Mouse (Mus musculus): ENCODE results near the gene Kcnq2. TPM values are rescaled to one million over a fixed set of nuclear protein-coding genes. Genes with fewer than 3 reads are reported as not detected.

The Kcnq2 gene
- 1.5 TPM in 2 replicates for polyA plus RNA-seq (2015; fragmentation: Nextera tagmentation; extraction: Ambion mirVana)

GRCm38 (mm10) chr2:181134591-181135445, at the start of gene Kcnq2:
Kcnq2 (minus strand) TSS chr2:181135300.
- no peak for ATAC-seq (ENCODE audit: insufficient read depth, low FRiP score, low read depth)
- H3K9ac ChIP-seq, result no peak within 1 kb of the TSS
- peak within 1 kb of the TSS; percentile 81 for H3K4me2 ChIP-seq
- H3K9me3 ChIP-seq, result no peaks in the 10 kb centered on the region
- no peak within 1 kb of the TSS for H3K27ac ChIP-seq
- peaks cover 58% of the 10 kb centered on the region for H3K27me3 ChIP-seq (replicated peaks)
- under 1% methylated on average over 103 of the region's 104 CpGs for WGBS
- H3K4me3 ChIP-seq (replicated peaks), result peak within 1 kb of the TSS; percentile 46
- 0 out of 2 replicates have a peak, but pooled peaks cover 5% of the 10 kb centered on the region for H3K4me1 ChIP-seq
- H3K36me3 ChIP-seq, result no peaks in the 10 kb centered on the region

GRCm38 (mm10) chr2:181180898-181181297, 45.8 kb upstream of the Kcnq2 start:
- Histone ChIP-seq H3K4me1 (no peaks in the 10 kb centered on the region), H3K36me3 (no peaks in the 10 kb centered on the region), H3K9me3 (no peaks in the 10 kb centered on the region), H3K27me3 (replicated peaks) (no peaks in the 10 kb centered on the region), H3K9ac (no peak overlapping the region), H3K4me3 (replicated peaks) (no peak overlapping the region), H3K27ac (no peak overlapping the region), H3K4me2 (no peak overlapping the region)
- 71% methylated on average over 6 of the region's 6 CpGs for WGBS
- ATAC-seq (ENCODE audit: insufficient read depth, low FRiP score, low read depth), result no peak

- Histone ChIP-seq H3K4me2 (no peak overlapping the region), H3K9me3 (no peaks in the 10 kb centered on the region), H3K9ac (no peak overlapping the region), H3K4me1 (no peaks in the 10 kb centered on the region), H3K27me3 (replicated peaks) (no peaks in the 10 kb centered on the region), H3K36me3 (no peaks in the 10 kb centered on the region), H3K27ac (no peak overlapping the region), H3K4me3 (replicated peaks) (no peak overlapping the region)
- 78% methylated on average over 5 of the region's 5 CpGs for WGBS
- no peak for ATAC-seq (ENCODE audit: insufficient read depth, low FRiP score, low read depth)
Observed at GRCm38 (mm10) chr2:181178471-181178870, 43.4 kb upstream of the Kcnq2 start.

GRCm38 (mm10) chr2:181178015-181178414, 42.9 kb upstream of the Kcnq2 start:
- H3K27ac ChIP-seq, result no peak overlapping the region
- WGBS, result 74% methylated on average over 3 of the region's 3 CpGs
- no peak overlapping the region for H3K4me2 ChIP-seq
- H3K4me1 ChIP-seq, result no peaks in the 10 kb centered on the region
- H3K9me3 ChIP-seq, result no peaks in the 10 kb centered on the region
- no peaks in the 10 kb centered on the region for H3K27me3 ChIP-seq (replicated peaks)
- H3K9ac ChIP-seq, result no peak overlapping the region
- ATAC-seq (ENCODE audit: insufficient read depth, low FRiP score, low read depth), result no peak
- H3K4me3 ChIP-seq (replicated peaks), result no peak overlapping the region
- H3K36me3 ChIP-seq, result no peaks in the 10 kb centered on the region

- H3K9ac ChIP-seq, result no peak overlapping the region
- H3K36me3 ChIP-seq, result no peaks in the 10 kb centered on the region
- WGBS, result 81% methylated on average over 3 of the region's 3 CpGs
- no peak overlapping the region for H3K27ac ChIP-seq
- no peak overlapping the region for H3K4me2 ChIP-seq
- no peak for ATAC-seq (ENCODE audit: insufficient read depth, low FRiP score, low read depth)
- no peak overlapping the region for H3K4me3 ChIP-seq (replicated peaks)
- H3K27me3 ChIP-seq (replicated peaks), result no peaks in the 10 kb centered on the region
- H3K4me1 ChIP-seq, result no peaks in the 10 kb centered on the region
- H3K9me3 ChIP-seq, result no peaks in the 10 kb centered on the region
Observed at GRCm38 (mm10) chr2:181174646-181175045, 39.5 kb upstream of the Kcnq2 start.

GRCm38 (mm10) chr2:181166469-181166868, 31.4 kb upstream of the Kcnq2 start:
- 69% methylated on average over 5 of the region's 5 CpGs for WGBS
- Histone ChIP-seq H3K36me3 (no peaks in the 10 kb centered on the region), H3K9ac (no peak overlapping the region), H3K9me3 (no peaks in the 10 kb centered on the region), H3K4me1 (no peaks in the 10 kb centered on the region), H3K27me3 (replicated peaks) (no peaks in the 10 kb centered on the region), H3K4me2 (no peak overlapping the region), H3K4me3 (replicated peaks) (no peak overlapping the region), H3K27ac (no peak overlapping the region)
- no peak for ATAC-seq (ENCODE audit: insufficient read depth, low FRiP score, low read depth)

GRCm38 (mm10) chr2:181160821-181161220, 25.7 kb upstream of the Kcnq2 start:
- Histone ChIP-seq H3K4me1 (peaks cover 5% of the 10 kb centered on the region; the same call in 1 of the 2 replicates), H3K36me3 (no peaks in the 10 kb centered on the region), H3K4me2 (no peak overlapping the region), H3K4me3 (replicated peaks) (no peak overlapping the region), H3K27ac (no peak overlapping the region), H3K9me3 (no peaks in the 10 kb centered on the region), H3K27me3 (replicated peaks) (peaks cover 28% of the 10 kb centered on the region), H3K9ac (no peak overlapping the region)
- 61% methylated on average over 4 of the region's 4 CpGs for WGBS
- no peak for ATAC-seq (ENCODE audit: insufficient read depth, low FRiP score, low read depth)

GRCm38 (mm10) chr2:181159771-181160170, 24.7 kb upstream of the Kcnq2 start:
- ATAC-seq (ENCODE audit: insufficient read depth, low FRiP score, low read depth), result no peak; the same call in 1 of the 2 replicates
- H3K4me3 ChIP-seq (replicated peaks), result no peak overlapping the region
- H3K9ac ChIP-seq, result no peak overlapping the region
- peaks cover 39% of the 10 kb centered on the region for H3K27me3 ChIP-seq (replicated peaks)
- no peaks in the 10 kb centered on the region for H3K9me3 ChIP-seq
- no peak overlapping the region for H3K4me2 ChIP-seq
- no peaks in the 10 kb centered on the region for H3K36me3 ChIP-seq
- no peak overlapping the region for H3K27ac ChIP-seq
- peaks cover 5% of the 10 kb centered on the region; the same call in 1 of the 2 replicates for H3K4me1 ChIP-seq
- 0% methylated on average over 2 of the region's 2 CpGs for WGBS

- Histone ChIP-seq H3K9me3 (no peaks in the 10 kb centered on the region), H3K9ac (no peak overlapping the region), H3K27ac (no peak overlapping the region), H3K36me3 (no peaks in the 10 kb centered on the region), H3K4me2 (no peak overlapping the region), H3K27me3 (replicated peaks) (peaks cover 43% of the 10 kb centered on the region), H3K4me1 (peaks cover 5% of the 10 kb centered on the region; the same call in 1 of the 2 replicates), H3K4me3 (replicated peaks) (no peak overlapping the region)
- ATAC-seq (ENCODE audit: insufficient read depth, low FRiP score, low read depth), result no peak
- WGBS, result 50% methylated on average over 7 of the region's 7 CpGs
Observed at GRCm38 (mm10) chr2:181159091-181159514, 24.0 kb upstream of the Kcnq2 start.

- H3K4me2 ChIP-seq, result no peak overlapping the region
- H3K27ac ChIP-seq, result no peak overlapping the region
- 78% methylated on average over 2 of the region's 2 CpGs for WGBS
- H3K4me1 ChIP-seq, result peaks cover 5% of the 10 kb centered on the region; the same call in 1 of the 2 replicates
- no peak overlapping the region for H3K9ac ChIP-seq
- no peaks in the 10 kb centered on the region for H3K9me3 ChIP-seq
- no peaks in the 10 kb centered on the region for H3K36me3 ChIP-seq
- H3K4me3 ChIP-seq (replicated peaks), result no peak overlapping the region
- no peak for ATAC-seq (ENCODE audit: insufficient read depth, low FRiP score, low read depth)
- H3K27me3 ChIP-seq (replicated peaks), result peaks cover 43% of the 10 kb centered on the region
Observed at GRCm38 (mm10) chr2:181158471-181158870, 23.4 kb upstream of the Kcnq2 start.

GRCm38 (mm10) chr2:181157716-181158302, 22.7 kb upstream of the Kcnq2 start:
- H3K9ac ChIP-seq, result no peak overlapping the region
- no peak overlapping the region for H3K27ac ChIP-seq
- peaks cover 5% of the 10 kb centered on the region; the same call in 1 of the 2 replicates for H3K4me1 ChIP-seq
- ATAC-seq (ENCODE audit: insufficient read depth, low FRiP score, low read depth), result no peak
- H3K4me3 ChIP-seq (replicated peaks), result no peak overlapping the region
- H3K4me2 ChIP-seq, result no peak overlapping the region
- no peaks in the 10 kb centered on the region for H3K9me3 ChIP-seq
- H3K27me3 ChIP-seq (replicated peaks), result peaks cover 43% of the 10 kb centered on the region
- 75% methylated on average over 6 of the region's 6 CpGs for WGBS
- no peaks in the 10 kb centered on the region for H3K36me3 ChIP-seq

GRCm38 (mm10) chr2:181157180-181157579, 22.1 kb upstream of the Kcnq2 start:
- no peaks in the 10 kb centered on the region for H3K36me3 ChIP-seq
- H3K4me1 ChIP-seq, result peaks cover 5% of the 10 kb centered on the region; the same call in 1 of the 2 replicates
- 67% methylated on average over 4 of the region's 4 CpGs for WGBS
- no peaks in the 10 kb centered on the region for H3K9me3 ChIP-seq
- ATAC-seq (ENCODE audit: insufficient read depth, low FRiP score, low read depth), result no peak
- no peak overlapping the region for H3K9ac ChIP-seq
- H3K27me3 ChIP-seq (replicated peaks), result peaks cover 47% of the 10 kb centered on the region
- H3K27ac ChIP-seq, result no peak overlapping the region
- no peak overlapping the region for H3K4me2 ChIP-seq
- H3K4me3 ChIP-seq (replicated peaks), result no peak overlapping the region
